Mouse (Mus musculus) embryonic fibroblast, embryonic 13.5 days (primary cell): ENCODE measurements around the gene Spaca6.

Experiments used
- CTCF ChIP-seq: IDR thresholded peaks from 2 replicates; pipeline ENCODE4 v1.5.1; 2011; ENCODE audit warnings: mild to moderate bottlenecking, control low read depth, low read length, moderate library complexity, borderline replicate concordance; ENCODE audit not compliant: insufficient read depth
- POLR2A ChIP-seq: IDR thresholded peaks from 2 replicates; pipeline ENCODE4 v1.6.1; 2011; ENCODE audit warnings: low read depth, mild to moderate bottlenecking, control low read depth, low read length, moderate library complexity

DNA sequence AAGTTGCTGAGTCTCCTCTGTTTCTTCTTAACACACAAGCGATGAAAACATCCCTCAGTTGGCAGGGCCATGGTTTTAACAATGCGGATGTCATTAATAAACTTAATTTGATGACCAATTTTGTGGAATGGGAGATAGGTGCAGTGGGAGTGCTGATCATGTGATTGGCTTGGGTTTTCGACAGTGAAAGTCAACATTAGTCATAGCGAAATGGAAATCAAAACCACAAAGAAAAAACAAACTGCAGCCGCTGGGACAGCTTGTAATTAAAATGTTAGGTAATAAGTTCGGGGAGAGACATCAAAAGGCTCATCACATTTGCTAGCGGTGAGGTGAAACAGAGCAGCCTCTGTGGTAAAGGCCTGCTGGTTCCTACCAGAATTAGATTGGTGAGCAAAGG is 13.8 kb downstream of the Spaca6 start:
- TF ChIP-seq CTCF, result no peak
- TF ChIP-seq POLR2A, result no peak
